Mouse (Mus musculus): ENCODE data around the gene Trpc4ap. TPM values are rescaled to one million over a fixed set of nuclear protein-coding genes. Genes with fewer than 3 reads are reported as not detected.
A peak's percentile ranks its signal among the peaks of the same experiment; 100 is the strongest.

The Trpc4ap gene
- total RNA-seq, 2 experiments from 2014 or later: 41.7 to 42.1 TPM

- no peak for ATAC-seq (replicated peaks; ENCODE audit: low FRiP score, poor library complexity, severe bottlenecking)
Observed at GRCm38 (mm10) chr2:155655759-155656372, 36.3 kb downstream of the Trpc4ap start.

- no peak for ATAC-seq (replicated peaks; ENCODE audit: low FRiP score, poor library complexity, severe bottlenecking)
Observed at GRCm38 (mm10) chr2:155652618-155653017, 39.6 kb downstream of the Trpc4ap start.

- ATAC-seq (replicated peaks; ENCODE audit: low FRiP score, poor library complexity, severe bottlenecking): no peak
Observed at GRCm38 (mm10) chr2:155645746-155646145, 46.4 kb downstream of the Trpc4ap start.

GRCm38 (mm10) chr2:155641540-155642472 lies 50.4 kb downstream of the Trpc4ap start:
- no peak; the same call in 1 of the 2 replicates for ATAC-seq (replicated peaks; ENCODE audit: low FRiP score, poor library complexity, severe bottlenecking)

- ATAC-seq (replicated peaks; ENCODE audit: low FRiP score, poor library complexity, severe bottlenecking): no peak
Observed at GRCm38 (mm10) chr2:155640656-155641055, 51.5 kb downstream of the Trpc4ap start.

GRCm38 (mm10) chr2:155637411-155637810 lies 54.8 kb downstream of the Trpc4ap start:
- ATAC-seq (replicated peaks; ENCODE audit: low FRiP score, poor library complexity, severe bottlenecking): no peak

GRCm38 (mm10) chr2:155636881-155637280 lies 55.3 kb downstream of the Trpc4ap start:
- ATAC-seq (replicated peaks; ENCODE audit: low FRiP score, poor library complexity, severe bottlenecking): no peak

GRCm38 (mm10) chr2:155635961-155636360 lies 56.2 kb downstream of the Trpc4ap start:
- no peak for ATAC-seq (replicated peaks; ENCODE audit: low FRiP score, poor library complexity, severe bottlenecking)

GRCm38 (mm10) chr2:155634562-155634961 lies 57.6 kb downstream of the Trpc4ap start:
- ATAC-seq (replicated peaks; ENCODE audit: low FRiP score, poor library complexity, severe bottlenecking): no peak

GRCm38 (mm10) chr2:155633731-155634130 lies 58.5 kb downstream of the Trpc4ap start:
- ATAC-seq (replicated peaks; ENCODE audit: low FRiP score, poor library complexity, severe bottlenecking): no peak

- no peak for ATAC-seq (replicated peaks; ENCODE audit: low FRiP score, poor library complexity, severe bottlenecking)
Observed at GRCm38 (mm10) chr2:155633121-155633520, 59.1 kb downstream of the Trpc4ap start.

- no peak for ATAC-seq (replicated peaks; ENCODE audit: low FRiP score, poor library complexity, severe bottlenecking)
Observed at GRCm38 (mm10) chr2:155632138-155632936, 59.8 kb downstream of the Trpc4ap start.

GRCm38 (mm10) chr2:155630590-155631416 lies 61.4 kb downstream of the Trpc4ap start:
- ATAC-seq (replicated peaks; ENCODE audit: low FRiP score, poor library complexity, severe bottlenecking): no peak

- ATAC-seq (replicated peaks; ENCODE audit: low FRiP score, poor library complexity, severe bottlenecking): no peak
Observed at GRCm38 (mm10) chr2:155630153-155630552, 62.0 kb downstream of the Trpc4ap start.

- no peak for ATAC-seq (replicated peaks; ENCODE audit: low FRiP score, poor library complexity, severe bottlenecking)
Observed at GRCm38 (mm10) chr2:155629231-155629661, 62.9 kb downstream of the Trpc4ap start.

- no peak for ATAC-seq (replicated peaks; ENCODE audit: low FRiP score, poor library complexity, severe bottlenecking)
Observed at GRCm38 (mm10) chr2:155628519-155628918, 63.7 kb downstream of the Trpc4ap start.

GRCm38 (mm10) chr2:155628112-155628511 lies 64.1 kb downstream of the Trpc4ap start:
- ATAC-seq (replicated peaks; ENCODE audit: low FRiP score, poor library complexity, severe bottlenecking): no peak

GRCm38 (mm10) chr2:155627030-155627738 lies 65.0 kb downstream of the Trpc4ap start:
- ATAC-seq (replicated peaks; ENCODE audit: low FRiP score, poor library complexity, severe bottlenecking): peak; percentile 63

- ATAC-seq (replicated peaks; ENCODE audit: low FRiP score, poor library complexity, severe bottlenecking): no peak
Observed at GRCm38 (mm10) chr2:155626277-155626676, 65.9 kb downstream of the Trpc4ap start.

All from erythroblast, adult 5-6 weeks (primary cell).